Mouse (Mus musculus): ENCODE measurements at regions not wholly inside any gene's neighbourhood (a gene's known extent, or its start where the extent isn't known, plus 50 kb on each side); places are given as distances from the start of the nearest gene placed in this dataset.
A peak's percentile ranks its signal among the peaks of the same experiment; 100 is the strongest.

DNA sequence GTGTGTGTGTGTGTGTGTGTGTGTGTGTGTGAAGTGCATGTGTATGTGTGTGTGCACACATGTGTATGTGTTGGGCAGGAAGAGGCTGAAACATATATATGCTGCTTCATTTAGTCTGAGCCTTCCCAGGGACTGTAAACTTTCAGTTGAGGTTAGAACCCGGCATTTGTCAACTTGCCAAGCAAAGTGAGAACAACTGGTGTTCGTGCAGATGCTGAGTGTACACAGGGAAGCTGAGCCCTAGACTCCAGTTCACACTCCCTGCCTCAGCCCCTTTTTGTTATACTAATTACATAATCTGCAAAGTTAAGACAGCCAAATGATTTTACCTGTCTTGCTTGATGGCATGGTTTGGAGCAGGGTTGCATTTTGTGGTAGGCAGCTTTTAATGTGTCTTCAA lies 87.7 kb upstream of the Pkn2 start:
- ATAC-seq (ENCODE audit: extremely low read depth, insufficient number of reproducible peaks, low FRiP score, poor library complexity, severe bottlenecking): no peak

DNA sequence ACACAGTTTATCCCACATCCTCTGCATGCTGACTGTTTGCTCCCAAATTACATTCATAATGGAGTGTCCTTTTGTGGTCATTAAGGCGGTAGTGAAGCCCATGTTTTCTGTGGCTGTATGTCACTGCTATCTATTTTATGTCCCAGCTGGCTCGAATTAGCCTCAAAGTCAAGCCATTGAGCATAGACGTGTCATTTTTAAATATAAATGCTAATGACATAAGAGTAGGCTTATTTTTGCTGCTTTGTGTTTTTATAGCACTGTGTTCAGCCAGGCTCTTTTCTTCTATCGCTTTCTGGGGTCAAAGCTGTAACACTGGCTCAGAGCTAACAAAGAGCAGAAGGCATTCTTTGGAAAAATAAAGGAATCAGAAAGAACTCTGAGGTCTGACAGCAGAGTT lies 83.8 kb upstream of the Pkn2 start:
- no peak for ATAC-seq (ENCODE audit: extremely low read depth, insufficient number of reproducible peaks, low FRiP score, poor library complexity, severe bottlenecking)

DNA sequence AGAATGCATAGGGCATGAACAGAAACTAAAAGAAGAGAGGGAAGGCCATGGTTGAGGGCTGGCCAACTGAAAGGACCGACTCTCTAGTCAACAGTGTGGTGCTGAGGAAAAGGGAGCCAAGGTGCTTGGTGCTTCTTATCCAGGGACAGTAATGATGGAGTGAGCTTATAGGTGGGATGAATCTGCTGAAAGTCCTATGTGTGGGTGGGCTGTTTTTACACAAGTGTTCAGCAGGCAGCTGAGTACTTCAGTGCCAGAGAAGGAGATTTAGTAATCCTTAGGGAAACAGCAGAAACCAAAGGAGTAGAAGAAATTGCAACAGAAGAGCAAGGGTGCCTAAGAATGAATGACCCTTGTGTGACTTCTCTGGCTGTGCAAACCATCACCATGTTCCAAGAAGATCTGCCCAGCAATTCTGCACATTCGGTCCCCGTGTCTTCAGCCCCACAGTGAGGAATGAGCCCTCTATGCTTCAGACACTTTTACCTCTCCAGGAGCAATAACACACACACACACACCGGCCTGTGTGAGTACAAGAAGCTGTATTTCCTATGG lies 82.1 kb upstream of the Pkn2 start:
- no peak for ATAC-seq (ENCODE audit: extremely low read depth, insufficient number of reproducible peaks, low FRiP score, poor library complexity, severe bottlenecking)

DNA sequence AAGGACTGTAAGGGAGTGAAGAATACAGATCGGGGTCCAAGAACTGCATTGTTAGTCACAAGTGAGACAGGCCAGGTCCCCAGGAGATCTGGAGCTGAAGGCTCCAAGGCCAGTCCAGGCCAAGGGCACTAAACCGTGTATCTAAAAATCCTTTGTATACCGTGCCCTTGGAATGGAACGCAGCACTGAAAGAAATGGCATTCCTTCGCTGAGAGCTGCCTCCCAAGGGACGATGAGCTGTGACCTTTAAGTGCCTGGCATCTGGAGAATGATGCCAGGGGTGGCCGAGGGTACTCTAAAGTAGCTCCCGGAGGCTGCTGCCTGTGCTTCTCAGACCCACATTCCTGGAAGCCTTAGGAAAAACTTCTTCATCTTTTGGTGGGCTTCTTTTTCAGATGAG lies 76.0 kb upstream of the Pkn2 start:
- ATAC-seq (ENCODE audit: extremely low read depth, insufficient number of reproducible peaks, low FRiP score, poor library complexity, severe bottlenecking): no peak

DNA sequence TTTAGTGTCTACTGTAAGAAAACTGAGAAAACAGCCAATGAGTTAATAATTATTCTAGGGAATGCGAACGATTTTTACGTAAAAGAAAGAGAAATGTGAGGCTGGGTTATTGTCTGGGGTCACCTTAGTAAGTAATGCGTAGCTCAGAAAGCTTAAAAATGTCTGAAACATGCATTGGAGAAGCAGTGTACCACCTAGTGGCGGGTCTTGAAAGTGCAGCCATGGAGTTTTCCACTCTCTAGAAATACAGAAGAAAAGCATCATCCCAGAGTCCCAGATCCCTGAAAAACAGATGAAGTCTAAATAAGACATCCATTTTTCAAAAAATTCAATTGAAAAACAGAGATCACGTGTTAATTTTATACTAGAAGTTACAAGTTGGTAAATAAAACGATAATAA lies 67.0 kb upstream of the Pkn2 start:
- 0 out of 2 replicates have a peak, but pooled peaks have one; percentile 60 for ATAC-seq (ENCODE audit: extremely low read depth, insufficient number of reproducible peaks, low FRiP score, poor library complexity, severe bottlenecking)

DNA sequence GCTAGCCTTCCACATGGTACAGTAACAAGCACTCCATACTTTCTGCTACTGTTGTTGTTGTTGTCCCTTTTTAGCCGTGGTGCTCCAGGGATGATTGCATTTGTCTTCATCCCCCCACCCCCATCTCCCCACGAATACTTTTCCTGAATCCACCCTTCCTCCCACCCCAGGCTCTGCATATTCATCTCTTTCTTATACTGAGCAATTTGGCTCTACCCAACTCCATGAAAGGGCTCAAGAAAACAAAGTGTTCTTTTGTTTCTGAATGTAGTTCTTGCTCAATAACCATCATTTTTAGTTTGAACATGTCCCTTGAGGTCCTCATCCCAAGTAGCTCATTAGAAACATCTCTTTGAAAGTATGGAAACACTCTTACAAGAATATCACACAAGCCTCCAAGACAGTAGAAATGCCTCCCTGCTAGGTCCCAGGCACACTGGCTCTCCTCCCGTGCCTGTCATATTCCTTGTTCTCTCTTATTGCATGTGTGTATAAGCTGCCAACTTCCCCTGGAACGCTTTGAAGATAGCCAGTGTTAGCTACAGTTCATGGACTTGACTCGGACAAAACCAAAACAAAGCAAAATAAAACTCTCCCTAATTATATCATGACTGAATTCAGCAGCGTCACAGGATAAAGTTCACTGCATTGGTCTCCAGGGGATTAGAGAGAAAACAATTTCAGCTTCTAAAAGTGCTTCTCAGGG lies 59.7 kb upstream of the Pkn2 start:
- no peak for ATAC-seq (ENCODE audit: extremely low read depth, insufficient number of reproducible peaks, low FRiP score, poor library complexity, severe bottlenecking)

DNA sequence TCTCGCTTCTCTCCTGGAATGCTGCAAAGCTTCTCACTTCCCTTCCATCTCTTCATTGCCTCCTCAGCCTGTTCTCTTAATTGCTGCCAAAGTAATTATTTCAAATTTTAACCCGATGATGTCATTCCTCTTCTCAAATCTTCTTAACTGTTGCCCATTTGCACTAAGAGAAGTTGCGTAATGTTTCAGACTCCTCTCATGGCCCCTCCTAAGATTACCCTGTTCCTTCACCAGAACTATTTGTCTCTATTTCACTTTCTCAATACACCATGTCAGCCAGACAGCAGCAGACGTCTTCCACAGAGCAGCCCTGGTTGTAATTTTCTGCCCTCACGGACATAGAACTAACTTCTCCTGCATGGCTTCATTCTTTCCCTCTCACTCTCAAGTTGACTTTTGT lies 59.1 kb upstream of the Pkn2 start:
- no peak for ATAC-seq (ENCODE audit: extremely low read depth, insufficient number of reproducible peaks, low FRiP score, poor library complexity, severe bottlenecking)

DNA sequence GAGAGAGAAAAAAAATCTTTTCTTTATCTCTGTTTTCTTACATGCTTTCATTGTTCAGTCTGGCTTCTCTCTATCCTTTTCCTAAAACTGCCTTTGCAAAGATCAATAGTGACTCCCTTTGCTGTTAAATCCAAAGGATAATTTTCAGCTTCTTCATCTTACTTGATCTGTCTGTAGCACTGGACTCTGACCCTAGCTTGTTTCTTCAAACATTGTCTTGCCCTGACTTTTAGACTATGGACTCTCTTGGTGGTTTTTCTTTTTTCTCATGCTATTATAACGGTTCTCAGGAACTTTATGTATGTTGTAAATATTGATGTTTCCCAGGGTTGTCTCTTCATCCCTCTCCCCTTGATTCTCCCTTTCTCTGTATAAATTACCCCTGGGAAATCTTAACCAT lies 58.0 kb upstream of the Pkn2 start:
- ATAC-seq (ENCODE audit: extremely low read depth, insufficient number of reproducible peaks, low FRiP score, poor library complexity, severe bottlenecking): no peak

DNA sequence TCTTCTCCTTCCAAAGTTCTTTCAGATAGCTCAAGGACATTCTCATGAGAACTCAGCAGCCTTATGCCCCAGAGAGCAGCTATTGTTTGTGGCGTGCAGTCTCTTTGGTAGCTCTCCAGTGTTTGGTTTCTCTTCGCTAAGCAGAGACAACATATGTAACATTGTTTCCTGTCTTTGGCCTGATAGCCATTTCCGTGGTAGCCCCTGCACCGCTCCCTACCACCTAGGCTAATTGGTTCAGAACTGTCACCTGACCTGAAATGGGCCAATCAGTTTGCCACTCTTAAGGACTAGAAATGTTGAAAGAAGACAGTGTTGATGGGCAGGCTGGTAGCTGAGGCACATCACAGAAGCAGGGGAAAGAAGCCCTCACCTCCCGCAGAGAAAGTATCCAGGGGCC lies 54.1 kb upstream of the Pkn2 start:
- 0 out of 2 replicates have a peak, but pooled peaks have one; percentile 33 for ATAC-seq (ENCODE audit: extremely low read depth, insufficient number of reproducible peaks, low FRiP score, poor library complexity, severe bottlenecking)

DNA sequence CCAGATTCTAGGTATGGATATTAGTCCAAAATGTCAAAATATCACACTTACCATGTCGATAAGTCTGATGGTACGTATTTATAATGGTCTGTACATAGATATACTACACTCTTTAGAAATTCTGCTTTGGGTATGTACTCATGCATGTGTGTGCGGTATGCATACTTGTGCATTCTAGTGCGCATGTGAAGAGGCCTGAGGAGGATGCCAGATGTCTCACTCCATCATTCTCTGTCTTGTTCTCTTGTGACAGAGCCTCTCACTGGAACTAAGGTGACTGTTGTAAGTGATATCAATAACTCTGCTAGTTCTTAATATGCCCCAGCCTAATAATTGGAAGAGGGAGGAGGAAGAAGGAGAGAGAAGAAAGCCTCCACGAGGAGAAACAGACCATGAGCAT lies 52.5 kb upstream of the Pkn2 start:
- no peak for ATAC-seq (ENCODE audit: extremely low read depth, insufficient number of reproducible peaks, low FRiP score, poor library complexity, severe bottlenecking)

DNA sequence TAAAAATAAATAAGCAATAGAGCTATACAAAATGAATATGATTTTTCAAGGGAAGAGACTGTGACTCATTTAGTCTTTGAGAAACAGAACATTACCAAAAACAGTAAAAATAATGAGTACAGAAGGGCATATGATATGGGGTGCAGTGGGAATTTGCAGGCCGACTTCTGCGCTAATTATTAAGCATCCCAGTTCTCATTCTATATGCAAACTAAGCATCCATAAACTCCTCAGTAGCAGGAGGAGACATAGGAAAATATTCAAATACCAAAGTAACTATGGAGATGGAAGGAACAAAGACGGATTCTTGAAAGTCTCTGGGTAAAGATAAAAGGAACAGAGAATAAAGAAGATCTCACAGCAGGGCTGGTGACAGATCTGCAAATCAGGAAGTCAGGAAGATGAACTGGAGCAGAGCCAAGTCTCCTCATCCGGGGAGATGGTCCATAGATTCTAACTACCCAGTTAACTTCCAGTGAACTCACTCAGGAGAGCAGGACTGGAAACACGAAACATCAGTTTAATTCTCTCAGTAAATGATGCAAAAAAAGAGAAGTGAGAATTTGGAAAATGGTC lies 52.0 kb upstream of the Pkn2 start:
- ATAC-seq (ENCODE audit: extremely low read depth, insufficient number of reproducible peaks, low FRiP score, poor library complexity, severe bottlenecking): no peak
